ENCODE assay signal across 23 mouse cellular contexts in genomic region chr3:126624994-126625763, GRCm38 (mm10). TPM values are rescaled to one million over a fixed set of nuclear protein-coding genes. Genes with fewer than 3 reads are reported as not detected.
DNase-seq lines count a peak whose midpoint lies in the region; ATAC-seq and TF ChIP-seq lines count a peak whose summit lies in the region.
"Had no signal": no experiment of that assay in that cellular context is flagged by ENCODE, and none has a peak within 500 bp of the region (broad histone marks: within the 10 kb centered on the region; RNA-seq: fewer than 3 reads in every experiment).

No protein-coding gene starts in this region.

- H3K9ac ChIP-seq in liver, postnatal 0 days (replicated peaks): no peak overlapping the region
- H3K9ac ChIP-seq in liver, embryonic 11.5 days (ENCODE audit: low read depth, low read length): no peak overlapping the region
- H3K9ac ChIP-seq: embryonic facial prominence, embryonic 15.5 days; hindbrain, embryonic 12.5 days; neural tube, embryonic 12.5 days had no signal

- H3K27ac ChIP-seq in liver, postnatal 0 days (ENCODE audit: low read depth): peak overlapping the region; percentile 30
- H3K27ac ChIP-seq in liver, embryonic 11.5 days (ENCODE audit: low read depth, low read length): no peak overlapping the region
- H3K27ac ChIP-seq: embryonic facial prominence, embryonic 15.5 days; forebrain, embryonic 10.5 days; heart, embryonic 10.5 days; hindbrain, embryonic 12.5 days; midbrain, embryonic 10.5 days; neural tube, embryonic 12.5 days; stomach, postnatal 0 days had no signal

- DNase-seq in frontal cortex, postnatal 25 days (ENCODE audit: low spot score in 2 of 2): no peak
- no peak for DNase-seq in liver, postnatal 0 days
- no peak for DNase-seq in liver, embryonic 11.5 days (ENCODE audit: low spot score)
- DNase-seq in splenic B cell, adult 2 months (ENCODE audit: low read depth, low spot score): peak; percentile 50
- no peak for DNase-seq in urinary bladder, postnatal 14 days (ENCODE audit: low spot score)
- DNase-seq in left cerebral cortex, adult 8-10 months (ENCODE audit: low spot score in 2 of 2): no peak
- DNase-seq: adrenal gland, postnatal 10 days; cerebellum, adult 11 months; gastrocnemius, postnatal 36 days; kidney, adult 9 months; kidney, postnatal 36 days; lung, adult 2 months had no signal

- ATAC-seq in frontal cortex, adult (ENCODE audit: low TSS enrichment): peak; percentile 20; the same call in 1 of the 2 replicates
- ATAC-seq in liver, postnatal 0 days: peak; percentile 43
- no peak for ATAC-seq in liver, embryonic 11.5 days (replicated peaks; ENCODE audit: low FRiP score)
- ATAC-seq in hematopoietic stem cell, adult 5-6 weeks (replicated peaks in 1 of 2; ENCODE audit: insufficient read depth in 1 of 2, low FRiP score in 2 of 2, low TSS enrichment in 1 of 2, low read depth in 1 of 2, poor library complexity in 2 of 2, severe bottlenecking in 2 of 2): peak; percentile 81 to 83
- ATAC-seq: inflammation-experienced regulatory T-cells, adult 6 months; Patski had no signal

- H3K9me3 ChIP-seq in liver, postnatal 0 days (ENCODE audit: low read length): no peaks in the 10 kb centered on the region
- no peaks in the 10 kb centered on the region for H3K9me3 ChIP-seq in liver, embryonic 11.5 days (ENCODE audit: control insufficient read depth, low read length)
- H3K9me3 ChIP-seq: embryonic facial prominence, embryonic 15.5 days; forebrain, embryonic 10.5 days; heart, embryonic 10.5 days; hindbrain, embryonic 12.5 days; midbrain, embryonic 10.5 days; neural tube, embryonic 12.5 days had no signal

- H3K27me3 ChIP-seq in liver, postnatal 0 days (ENCODE audit: insufficient read depth, low read length): no peaks in the 10 kb centered on the region
- no peaks in the 10 kb centered on the region for H3K27me3 ChIP-seq in liver, embryonic 11.5 days (replicated peaks; ENCODE audit: control insufficient read depth, insufficient read depth, low read length)
- no peaks in the 10 kb centered on the region for H3K27me3 ChIP-seq in splenic B cell, adult 2 months (ENCODE audit: control insufficient read depth, insufficient read depth, low read length, poor library complexity, severe bottlenecking)
- H3K27me3 ChIP-seq: embryonic facial prominence, embryonic 15.5 days; hindbrain, embryonic 12.5 days; neural tube, embryonic 12.5 days; Patski had no signal

- TF ChIP-seq EP300 in liver, postnatal 0 days (IDR thresholded peaks at IDR 0.05; ENCODE audit: low read depth): no peak

- no peak overlapping the region; the same call in 1 of the 2 replicates for H3K4me2 ChIP-seq in liver, postnatal 0 days (ENCODE audit: low read depth, low read length)
- no peak overlapping the region for H3K4me2 ChIP-seq in liver, embryonic 11.5 days
- H3K4me2 ChIP-seq: embryonic facial prominence, embryonic 15.5 days; hindbrain, embryonic 12.5 days; neural tube, embryonic 12.5 days had no signal

- no peak for TF ChIP-seq CTCF in liver, postnatal 0 days (IDR thresholded peaks at IDR 0.05; ENCODE audit: low read depth)

- H3K4me3 ChIP-seq in liver, postnatal 0 days (ENCODE audit: low read depth, low read length): no peak overlapping the region
- no peak overlapping the region for H3K4me3 ChIP-seq in liver, embryonic 11.5 days (ENCODE audit: low read depth, low read length)
- H3K4me3 ChIP-seq: embryonic facial prominence, embryonic 15.5 days; forebrain, embryonic 10.5 days; heart, embryonic 10.5 days; hindbrain, embryonic 12.5 days; midbrain, embryonic 10.5 days; neural tube, embryonic 12.5 days had no signal

- H3K4me1 ChIP-seq in liver, postnatal 0 days (ENCODE audit: insufficient read depth): no peaks in the 10 kb centered on the region; the same call in 1 of the 2 replicates
- H3K4me1 ChIP-seq in liver, embryonic 11.5 days (replicated peaks; ENCODE audit: control insufficient read depth, insufficient read depth, low read length): no peaks in the 10 kb centered on the region
- H3K4me1 ChIP-seq: embryonic facial prominence, embryonic 15.5 days; forebrain, embryonic 10.5 days; hindbrain, embryonic 12.5 days had no signal

- no peaks in the 10 kb centered on the region for H3K36me3 ChIP-seq in liver, postnatal 0 days (replicated peaks; ENCODE audit: insufficient read depth, low read length)
- H3K36me3 ChIP-seq in liver, embryonic 11.5 days (ENCODE audit: control insufficient read depth, insufficient read depth, low read length): no peaks in the 10 kb centered on the region
- no peaks in the 10 kb centered on the region for H3K36me3 ChIP-seq in splenic B cell, adult 2 months (ENCODE audit: control insufficient read depth, insufficient read depth, low read length, poor library complexity, severe bottlenecking)
- H3K36me3 ChIP-seq: embryonic facial prominence, embryonic 15.5 days; forebrain, embryonic 10.5 days; hindbrain, embryonic 12.5 days; midbrain, embryonic 10.5 days; neural tube, embryonic 12.5 days had no signal

- 49% methylated on average over 11 of the region's 11 CpGs for WGBS in liver, postnatal 0 days (ENCODE audit: insufficient replicate concordance)
- WGBS in liver, embryonic 11.5 days: 65% methylated on average over 11 of the region's 11 CpGs

RNA-seq across cellular contexts. Expression of gene Camk2d, which starts 29.1 kb away (rescaled TPM):
- polyA plus RNA-seq in liver, postnatal 0 days (2015; fragmentation: Nextera tagmentation; extraction: Ambion mirVana): 6.9 and 7.4 TPM in 2 replicates
- 8.5 and 10.5 TPM in 2 replicates for polyA plus RNA-seq in liver, embryonic 11.5 days (2014; fragmentation: Nextera tagmentation; extraction: Ambion mirVana)
- 62.8 and 66.8 TPM in 2 replicates for total RNA-seq in hematopoietic stem cell, adult 5-6 weeks (2017)
- total RNA-seq in left cerebral cortex, adult 8-10 months (2022): 100 to 1,000 TPM; 126 to 159 (median 137) TPM
